Comparison of ENCODE assay signal across 9 mouse cellular contexts in genomic region chr16:76149581-76149980, GRCm38 (mm10).
"Had no signal": no experiment of that assay in that cellular context is flagged by ENCODE, and none has a peak within 500 bp of the region (broad histone marks: within the 10 kb centered on the region; RNA-seq: fewer than 3 reads in every experiment).

No protein-coding gene starts in this region.

- DNase-seq: kidney, postnatal 25 days; layer of hippocampus, adult 9-11 months; liver; liver, embryonic 13.5 days; liver, postnatal 0 days; lung, postnatal 14 days; right cerebral cortex, adult 18-20 months; right cerebral cortex, postnatal 25 days; thymus, postnatal 4 days had no signal
